Mouse (Mus musculus): ENCODE measurements around the gene Tnfrsf14. TPM values are rescaled to one million over a fixed set of nuclear protein-coding genes. Genes with fewer than 3 reads are reported as not detected.
A peak's percentile ranks its signal among the peaks of the same experiment; 100 is the strongest.

Gene Tnfrsf14
- total and polyA plus RNA-seq, 3 experiments, result 7.2 to 131 (median 27.7) TPM

DNA sequence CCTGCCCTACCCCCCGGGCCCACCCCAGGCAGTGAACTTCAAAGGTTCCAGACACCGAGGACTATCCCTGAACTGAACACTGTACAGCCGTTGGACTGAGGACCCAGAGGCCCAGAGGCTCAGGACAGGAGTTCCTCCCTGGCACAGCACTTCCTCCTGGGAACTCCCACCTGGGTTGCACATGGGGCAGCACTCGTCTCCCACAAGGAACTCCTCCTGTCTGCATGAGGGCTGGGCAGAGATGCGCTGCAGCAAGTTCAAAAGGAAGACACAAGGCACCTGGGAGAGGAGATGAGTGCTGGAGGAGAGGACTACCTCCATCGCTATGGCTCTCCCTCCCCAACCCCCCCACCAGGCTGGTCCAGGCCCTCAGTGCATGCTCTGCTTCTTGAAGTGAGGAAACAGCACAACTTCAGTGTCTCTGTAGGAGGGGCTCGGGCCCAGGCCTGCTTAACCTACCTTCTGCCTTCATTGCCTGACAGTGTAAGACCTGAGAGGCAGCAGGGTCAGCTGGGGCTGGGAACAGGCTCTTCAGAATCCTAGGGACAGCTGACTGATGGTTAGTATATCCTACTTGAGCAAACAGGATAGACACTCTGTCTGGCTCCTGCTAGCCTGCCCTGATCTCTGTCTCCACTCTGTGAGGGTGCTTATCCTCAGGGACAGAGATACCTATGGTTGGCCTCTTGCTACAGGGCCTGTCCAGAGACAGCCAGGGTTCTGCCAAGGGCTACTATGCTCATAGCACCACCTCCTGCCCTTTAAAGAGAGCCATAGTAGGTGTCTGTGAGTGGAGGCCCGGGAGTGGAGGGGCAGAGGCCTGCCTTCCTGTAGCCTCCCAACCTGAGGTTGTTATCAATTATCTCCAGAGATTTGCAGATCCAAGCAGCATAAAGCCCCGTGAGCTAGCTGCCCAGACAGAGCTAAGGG is 1.1 kb downstream of the Tnfrsf14 start:
- H3K9me3 ChIP-seq (replicated peaks), result no peaks in the 10 kb centered on the region
- peak; percentile 11 for ATAC-seq (ENCODE audit: extremely low read depth, insufficient number of reproducible peaks, low FRiP score, poor library complexity, severe bottlenecking)
- H3K36me3 ChIP-seq (replicated peaks), result peaks cover 48% of the 10 kb centered on the region
- DNase-seq (ENCODE audit: low spot score), result no peak
- no peaks in the 10 kb centered on the region for H3K27me3 ChIP-seq (ENCODE audit: insufficient read depth, low read length)
- peaks cover 64% of the 10 kb centered on the region for H3K4me1 ChIP-seq (ENCODE audit: insufficient read depth, low read depth, low read length)
- peak overlapping the region; percentile 71 for H3K4me3 ChIP-seq (ENCODE audit: low read depth, low read length)
- no peak for TF ChIP-seq GATA2 (IDR thresholded peaks at IDR 0.05; ENCODE audit: borderline replicate concordance, low read depth, low read length)
- TF ChIP-seq TAL1 (conservative IDR thresholded peaks at IDR 0.05; ENCODE audit: low read depth, low read length), result no peak
- no peak for TF ChIP-seq GATA1 (IDR thresholded peaks at IDR 0.05; ENCODE audit: borderline replicate concordance, low read length)
- TF ChIP-seq POLR2AphosphoS5 (IDR thresholded peaks at IDR 0.05; ENCODE audit: insufficient replicate concordance, low read depth, low read length), result no peak
- TF ChIP-seq CTCF (IDR thresholded peaks at IDR 0.05; ENCODE audit: low read depth, low read length), result no peak

DNA sequence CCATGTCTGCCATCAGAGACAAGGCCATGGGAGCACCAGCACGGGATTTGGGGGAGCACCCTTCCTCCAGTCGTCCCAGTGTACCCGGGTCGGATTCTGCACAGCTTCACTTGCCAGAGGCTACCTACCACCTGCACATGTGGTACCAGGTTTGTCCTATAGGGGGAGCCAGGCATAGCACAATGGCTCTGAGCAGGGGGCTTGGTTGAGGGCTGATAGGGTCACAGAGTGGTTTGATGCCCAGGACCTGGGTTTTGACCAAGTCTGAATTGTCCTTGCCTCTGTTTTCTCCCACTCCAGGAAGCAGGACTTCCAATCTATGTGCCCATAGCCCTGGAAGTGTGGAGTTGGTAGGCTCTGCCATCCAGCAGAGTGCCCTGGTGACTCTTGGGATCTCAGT is 3.0 kb downstream of the Tnfrsf14 start:
- Histone ChIP-seq H3K27me3 (ENCODE audit: insufficient read depth, low read length) (no peaks in the 10 kb centered on the region), H3K9me3 (replicated peaks) (no peaks in the 10 kb centered on the region), H3K4me3 (ENCODE audit: low read depth, low read length) (no peak overlapping the region; the same call in 1 of the 2 replicates), H3K4me1 (ENCODE audit: insufficient read depth, low read depth, low read length) (peaks cover 64% of the 10 kb centered on the region), H3K36me3 (replicated peaks) (peaks cover 57% of the 10 kb centered on the region)
- TF ChIP-seq GATA1 (IDR thresholded peaks at IDR 0.05; ENCODE audit: borderline replicate concordance, low read length) (no peak), CTCF (IDR thresholded peaks at IDR 0.05; ENCODE audit: low read depth, low read length) (peak; percentile 88)
- DNase-seq (ENCODE audit: low spot score) (no peak), ATAC-seq (ENCODE audit: extremely low read depth, insufficient number of reproducible peaks, low FRiP score, poor library complexity, severe bottlenecking) (no peak)

DNA sequence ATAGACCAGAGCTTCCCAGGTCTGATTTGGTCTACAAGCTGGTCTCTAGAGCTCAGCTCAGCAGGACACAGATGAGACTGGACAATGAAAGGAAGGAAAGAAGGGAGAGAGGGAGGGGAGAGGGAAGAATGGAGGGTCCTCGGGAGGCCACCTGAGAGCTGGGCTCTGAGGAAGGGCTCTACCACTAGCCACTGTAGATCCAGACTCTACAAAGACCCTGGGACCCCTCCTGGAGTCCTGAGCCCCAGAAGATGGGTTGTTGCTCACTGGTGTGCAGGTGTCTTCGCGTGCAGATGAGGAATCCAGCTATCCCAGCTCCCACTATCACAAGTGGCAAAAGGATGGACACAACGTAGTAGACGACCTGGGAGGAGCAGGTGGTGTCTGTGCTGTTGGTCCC is 5.4 kb downstream of the Tnfrsf14 start:
- Histone ChIP-seq H3K9me3 (replicated peaks) (no peaks in the 10 kb centered on the region), H3K4me1 (ENCODE audit: insufficient read depth, low read depth, low read length) (peaks cover 41% of the 10 kb centered on the region), H3K4me3 (ENCODE audit: low read depth, low read length) (no peak overlapping the region), H3K27me3 (ENCODE audit: insufficient read depth, low read length) (no peaks in the 10 kb centered on the region), H3K36me3 (replicated peaks) (peaks cover 64% of the 10 kb centered on the region)
- TF ChIP-seq TAL1 (conservative IDR thresholded peaks at IDR 0.05; ENCODE audit: low read depth, low read length) (no peak), GATA2 (IDR thresholded peaks at IDR 0.05; ENCODE audit: borderline replicate concordance, low read depth, low read length) (no peak), POLR2AphosphoS5 (IDR thresholded peaks at IDR 0.05; ENCODE audit: insufficient replicate concordance, low read depth, low read length) (no peak), CTCF (IDR thresholded peaks at IDR 0.05; ENCODE audit: low read depth, low read length) (no peak), GATA1 (IDR thresholded peaks at IDR 0.05; ENCODE audit: borderline replicate concordance, low read length) (no peak)
- no peak for DNase-seq (ENCODE audit: low spot score)
- ATAC-seq (ENCODE audit: extremely low read depth, insufficient number of reproducible peaks, low FRiP score, poor library complexity, severe bottlenecking), result no peak

DNA sequence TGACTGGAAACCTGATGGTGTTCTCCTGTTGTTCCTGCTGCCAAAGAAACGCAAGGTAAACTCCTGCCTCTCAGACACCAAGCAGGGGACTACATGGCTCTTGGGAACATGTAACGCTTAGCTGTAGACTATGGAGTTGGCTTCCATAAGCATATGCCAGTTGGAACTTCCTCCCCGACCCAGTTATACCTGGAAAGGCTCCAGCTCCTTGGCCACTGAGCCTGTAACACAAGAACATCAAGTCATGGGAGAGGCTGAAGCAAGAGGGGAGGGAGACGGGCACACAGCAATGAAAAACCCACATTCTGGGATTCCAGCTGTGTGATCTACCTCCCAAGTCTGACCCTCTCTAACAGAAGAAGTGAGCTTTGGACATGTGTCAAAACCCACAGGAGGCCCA is 6.1 kb downstream of the Tnfrsf14 start:
- peaks cover 36% of the 10 kb centered on the region for H3K4me1 ChIP-seq (ENCODE audit: insufficient read depth, low read depth, low read length)
- H3K4me3 ChIP-seq (ENCODE audit: low read depth, low read length), result no peak overlapping the region
- DNase-seq (ENCODE audit: low spot score) (no peak), ATAC-seq (ENCODE audit: extremely low read depth, insufficient number of reproducible peaks, low FRiP score, poor library complexity, severe bottlenecking) (no peak)
- no peak for TF ChIP-seq TAL1 (conservative IDR thresholded peaks at IDR 0.05; ENCODE audit: low read depth, low read length)
- 0 out of 2 replicates have a peak, but pooled peaks cover 2% of the 10 kb centered on the region for H3K9me3 ChIP-seq (replicated peaks)
- H3K36me3 ChIP-seq (replicated peaks), result peaks cover 70% of the 10 kb centered on the region
- no peaks in the 10 kb centered on the region for H3K27me3 ChIP-seq (ENCODE audit: insufficient read depth, low read length)

DNA sequence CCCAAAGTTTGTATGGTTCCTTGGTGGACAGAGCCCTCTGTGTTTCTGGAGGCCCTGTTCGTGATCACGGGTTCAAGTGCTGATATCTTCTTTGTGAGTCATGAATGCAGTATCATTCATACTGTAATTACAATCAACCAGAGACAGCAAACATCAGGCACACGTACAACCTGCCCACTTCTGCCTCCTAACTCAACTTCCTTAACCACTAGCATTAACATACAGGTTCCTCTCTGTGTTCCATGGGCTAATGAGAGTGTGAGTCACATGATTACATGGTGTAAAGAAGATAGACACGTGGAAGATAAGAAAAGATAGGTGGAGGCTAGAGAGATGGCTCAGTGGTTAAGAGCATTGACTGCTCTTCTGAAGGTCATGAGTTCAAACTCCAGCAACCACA is 11.7 kb downstream of the Tnfrsf14 start:
- ATAC-seq (ENCODE audit: extremely low read depth, insufficient number of reproducible peaks, low FRiP score, poor library complexity, severe bottlenecking), result no peak; the same call in 1 of the 2 replicates

DNA sequence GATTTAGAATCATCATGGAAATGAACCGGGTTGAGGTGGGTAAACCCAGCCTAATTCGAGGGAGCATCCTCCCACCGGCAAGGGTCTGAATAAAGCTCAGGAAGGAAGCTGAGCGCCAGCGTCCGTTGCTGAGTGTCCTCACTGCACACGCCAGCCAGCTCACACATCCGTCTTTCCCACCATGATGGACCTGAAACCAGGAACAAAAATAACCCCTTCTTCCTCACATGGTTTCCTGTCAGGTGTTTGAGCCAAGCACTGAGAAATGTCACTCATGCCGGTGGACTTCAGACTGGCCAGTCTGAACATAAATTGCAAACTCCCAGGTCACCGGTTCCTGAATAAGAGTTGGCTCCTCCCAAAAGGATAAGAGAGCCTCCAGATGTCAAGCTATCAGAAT is 13.1 kb downstream of the Tnfrsf14 start:
- H3K9me3 ChIP-seq (replicated peaks), result 0 out of 2 replicates have a peak, but pooled peaks cover 3% of the 10 kb centered on the region
- no peak for TF ChIP-seq POLR2AphosphoS5 (IDR thresholded peaks at IDR 0.05; ENCODE audit: insufficient replicate concordance, low read depth, low read length)
- TF ChIP-seq CTCF (IDR thresholded peaks at IDR 0.05; ENCODE audit: low read depth, low read length), result no peak
- TF ChIP-seq GATA1 (IDR thresholded peaks at IDR 0.05; ENCODE audit: borderline replicate concordance, low read length), result no peak
- no peak for TF ChIP-seq GATA2 (IDR thresholded peaks at IDR 0.05; ENCODE audit: borderline replicate concordance, low read depth, low read length)
- TF ChIP-seq TAL1 (conservative IDR thresholded peaks at IDR 0.05; ENCODE audit: low read depth, low read length), result no peak
- H3K4me3 ChIP-seq (ENCODE audit: low read depth, low read length), result no peak overlapping the region
- peaks cover 29% of the 10 kb centered on the region for H3K36me3 ChIP-seq (replicated peaks)
- DNase-seq (ENCODE audit: low spot score) (no peak), ATAC-seq (ENCODE audit: extremely low read depth, insufficient number of reproducible peaks, low FRiP score, poor library complexity, severe bottlenecking) (no peak)
- H3K27me3 ChIP-seq (ENCODE audit: insufficient read depth, low read length), result no peaks in the 10 kb centered on the region
- peaks cover 31% of the 10 kb centered on the region for H3K4me1 ChIP-seq (ENCODE audit: insufficient read depth, low read depth, low read length)

More for the DNA sequence above, 11.7 kb downstream of the Tnfrsf14 start:
- Histone ChIP-seq H3K36me3 (replicated peaks) (peaks cover 32% of the 10 kb centered on the region), H3K27me3 (ENCODE audit: insufficient read depth, low read length) (no peaks in the 10 kb centered on the region), H3K4me1 (ENCODE audit: insufficient read depth, low read depth, low read length) (peaks cover 18% of the 10 kb centered on the region), H3K4me3 (ENCODE audit: low read depth, low read length) (no peak overlapping the region), H3K9me3 (replicated peaks) (0 out of 2 replicates have a peak, but pooled peaks cover 3% of the 10 kb centered on the region)
- TF ChIP-seq CTCF (IDR thresholded peaks at IDR 0.05; ENCODE audit: low read depth, low read length) (no peak), TAL1 (conservative IDR thresholded peaks at IDR 0.05; ENCODE audit: low read depth, low read length) (no peak), POLR2AphosphoS5 (IDR thresholded peaks at IDR 0.05; ENCODE audit: insufficient replicate concordance, low read depth, low read length) (no peak)
- DNase-seq (ENCODE audit: low spot score), result no peak
